Comparison of ENCODE assay signal across 11 mouse cellular contexts in the genomic region with DNA sequence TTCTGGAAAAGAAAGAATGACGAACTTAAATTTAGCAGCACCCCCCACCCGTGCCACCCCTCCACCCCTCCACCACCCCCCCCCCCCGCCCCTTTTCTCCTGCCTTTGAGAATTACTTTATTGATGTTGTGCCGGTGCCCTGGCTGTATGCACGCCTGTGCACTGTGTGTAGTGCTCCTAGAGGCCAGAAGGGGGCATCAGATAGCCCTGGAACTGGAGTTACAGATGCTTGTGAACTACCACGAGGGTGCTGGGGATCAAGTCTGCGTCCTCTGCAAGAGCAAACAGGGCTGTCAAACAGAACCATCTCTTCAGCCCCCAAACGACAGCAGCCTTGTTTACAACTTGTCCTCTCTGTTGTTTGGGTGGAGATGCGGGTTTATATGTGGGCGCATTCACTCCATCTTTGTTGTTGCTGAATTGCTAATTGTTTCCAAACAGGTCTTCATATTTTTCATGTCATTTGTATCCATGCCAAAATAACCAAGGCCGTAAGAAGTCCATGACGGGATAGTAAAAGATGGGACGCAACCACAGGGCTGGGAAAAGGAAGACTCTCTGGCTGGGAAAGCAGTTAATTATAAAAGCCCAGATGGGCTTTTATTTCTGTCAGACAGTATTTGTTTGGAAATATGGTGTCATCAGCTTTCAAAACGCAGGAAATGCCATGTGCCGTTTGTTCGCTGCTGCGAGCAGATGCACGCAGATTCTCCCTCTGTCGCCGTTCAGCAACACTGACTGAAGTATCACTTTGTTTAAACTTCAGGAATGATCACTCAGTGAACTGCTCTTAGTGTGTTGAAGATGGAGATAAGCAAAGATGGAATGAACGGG.
DNase-seq lines count a peak whose midpoint lies in the region; TF ChIP-seq lines count a peak whose summit lies in the region.
"Had no signal": no experiment of that assay in that cellular context is flagged by ENCODE, and none has a peak within 500 bp of the region (broad histone marks: within the 10 kb centered on the region; RNA-seq: fewer than 3 reads in every experiment).

No protein-coding gene starts in this region.

- TF ChIP-seq CTCF in gastrocnemius, adult 2 months (IDR thresholded peaks at IDR 0.05), result peak; percentile 13; the same call in 1 of the 2 replicates
- TF ChIP-seq CTCF in lung, adult 2 months (IDR thresholded peaks at IDR 0.05; ENCODE audit: insufficient read depth, low read length), result 0 out of 2 replicates have a peak, but pooled peaks have one; percentile 2
- TF ChIP-seq CTCF in layer of hippocampus, adult 2 months (conservative IDR thresholded peaks at IDR 0.05), result peak; percentile 52

- no peak for DNase-seq in gastrocnemius, adult 2 months
- no peak for DNase-seq in gastrocnemius, adult 18-20 months (ENCODE audit: low spot score)
- no peak for DNase-seq in lung, adult 2 months
- no peak for DNase-seq in lung, postnatal 25 days (ENCODE audit: low spot score)
- DNase-seq in layer of hippocampus, adult 2 months (ENCODE audit: low spot score in 2 of 2), result peak; percentile 56 to 75
- peak; percentile 15 for DNase-seq in telencephalon, adult 2 months (ENCODE audit: low read depth, low spot score)
- DNase-seq in thymus, postnatal 14 days, result no peak
- DNase-seq in ovary, postnatal 10 days (ENCODE audit: low spot score), result no peak
- DNase-seq: cerebellum, adult 11-12 months had no signal

- TF ChIP-seq POLR2A in lung, adult 2 months (IDR thresholded peaks at IDR 0.05; ENCODE audit: borderline replicate concordance, extremely low read depth, low read depth, low read length), result no peak

- 67% methylated on average over 21 of the region's 21 CpGs for WGBS in lung, adult 2 months

- H3K27ac ChIP-seq in gastrocnemius, adult 2 months, result no peak overlapping the region
- H3K27ac ChIP-seq in layer of hippocampus, adult 2 months, result no peak overlapping the region
- H3K27ac ChIP-seq: heart, embryonic 13.5 days had no signal

- intact Hi-C loops in gastrocnemius, adult 2 months (cut with DNase I), result no loop called here

- H3K4me1 ChIP-seq in lung, adult 2 months (ENCODE audit: control insufficient read depth, insufficient read depth, low read length), result peaks cover 2% of the 10 kb centered on the region; the same call in 1 of the 2 replicates

- H3K4me3 ChIP-seq in gastrocnemius, adult 2 months, result no peak overlapping the region
- H3K4me3 ChIP-seq in lung, adult 2 months (replicated peaks; ENCODE audit: extremely low read depth, low read depth, low read length), result no peak overlapping the region
- H3K4me3 ChIP-seq in layer of hippocampus, adult 2 months, result no peak overlapping the region
- H3K4me3 ChIP-seq: erythroblast, embryonic 14.5 days; heart, embryonic 13.5 days had no signal

Comparison
In these comparisons a context has a peak if more than half of its experiments do, and no peak if none do; other contexts are left out.
1. DNase-seq: peak in layer of hippocampus, adult 2 months (2 of 2) and telencephalon, adult 2 months (single experiment); none in gastrocnemius, adult 2 months (single experiment), gastrocnemius, adult 18-20 months (single experiment), lung, adult 2 months (single experiment), lung, postnatal 25 days (single experiment), thymus, postnatal 14 days (single experiment) and ovary, postnatal 10 days (single experiment).
2. CTCF ChIP-seq: peak in every context shown above with its lines; median percentile 52 in layer of hippocampus, adult 2 months; 13 in gastrocnemius, adult 2 months; 2 in lung, adult 2 months.